Mouse (Mus musculus) stomach, embryonic 15.5 days (tissue): ENCODE measurements around the gene Camta1. TPM values are rescaled to one million over a fixed set of nuclear protein-coding genes. Genes with fewer than 3 reads are reported as not detected.
A peak's percentile ranks its signal among the peaks of the same experiment; 100 is the strongest.

Experiments used
- ATAC-seq: fragments of 200-750 bp; cut with Nextera tagmentation; 2 replicates; pipeline ENCODE4 v1.8.0; 2017; ENCODE audit warnings: low read depth, moderate number of reproducible peaks, moderate TSS enrichment; ENCODE audit not compliant: insufficient read depth, low FRiP score
- H3K27ac ChIP-seq: fragments of 300-500 bp; sonication (generic); 2 replicates; pipeline ENCODE4 v1.5.1; 2015; ENCODE audit warnings: mild to moderate bottlenecking, inconsistent platforms
- H3K27me3 ChIP-seq: fragments of 300-500 bp; sonication (generic); replicated peaks from 2 replicates; pipeline ENCODE4 v1.6.1; 2015; ENCODE audit warnings: inconsistent platforms
- H3K36me3 ChIP-seq: fragments of 300-500 bp; sonication (generic); 2 replicates; pipeline ENCODE4 v1.6.1; 2015; ENCODE audit warnings: inconsistent platforms
- H3K4me1 ChIP-seq: fragments of 300-500 bp; sonication (generic); 2 replicates; pipeline ENCODE4 v1.6.1; 2015; ENCODE audit warnings: inconsistent platforms
- H3K4me2 ChIP-seq: fragments of 300-500 bp; sonication (generic); 2 replicates; pipeline ENCODE4 v1.6.1; 2015; ENCODE audit warnings: mild to moderate bottlenecking, inconsistent platforms
- H3K4me3 ChIP-seq: fragments of 300-500 bp; sonication (generic); replicated peaks from 2 replicates; pipeline ENCODE4 v1.5.1; 2015; ENCODE audit warnings: inconsistent platforms
- H3K9ac ChIP-seq: fragments of 300-500 bp; sonication (generic); 2 replicates; pipeline ENCODE4 v1.6.1; 2015; ENCODE audit warnings: inconsistent platforms
- H3K9me3 ChIP-seq: fragments of 300-500 bp; sonication (generic); 2 replicates; pipeline ENCODE4 v1.6.1; 2016; ENCODE audit warnings: inconsistent platforms
- WGBS: fragments of 180-500 bp; shearing (Covaris S2); methylation state at CpG from one replicate; pipeline ENCODE4 v1.1.7; 2015; 5-methylcytosine and 5-hydroxymethylcytosine counted together
- polyA plus RNA-seq: library from polyadenylated mRNA; unstranded; fragments of >200 nt; fragmentation: Nextera tagmentation; extraction: Ambion mirVana; gene quantifications from 2 replicates; pipeline ENCODE4 v1.2.1, GENCODE M21; 2015

Gene Camta1
- polyA plus RNA-seq, 1 experiment from 2014 or later: 63.7 TPM

DNA sequence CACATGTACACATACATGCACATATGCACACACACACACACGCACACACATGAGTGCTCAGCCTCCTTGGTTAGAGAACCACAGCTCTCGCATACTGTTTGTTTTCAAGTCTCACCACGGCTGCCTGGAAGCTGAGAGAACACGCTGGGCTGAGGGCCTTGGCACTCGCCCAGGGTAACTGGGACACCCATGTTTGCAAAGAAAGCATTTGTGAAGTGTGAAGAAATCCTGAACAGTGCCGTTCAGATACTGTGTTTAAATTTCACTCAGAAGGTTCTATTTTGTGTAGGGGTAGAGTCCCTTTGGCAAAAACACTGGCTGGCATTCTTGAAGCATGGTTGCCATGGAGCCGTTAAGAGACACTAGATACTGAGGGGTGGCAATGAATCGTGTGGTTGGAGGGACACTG lies 682.7 kb downstream of the Camta1 start:
- Histone ChIP-seq H3K4me3 (no peak overlapping the region), H3K9ac (no peak overlapping the region), H3K27ac (peak overlapping the region; percentile 71), H3K9me3 (no peaks in the 10 kb centered on the region), H3K4me1 (peaks cover 20% of the 10 kb centered on the region), H3K4me2 (no peak overlapping the region), H3K36me3 (no peaks in the 10 kb centered on the region), H3K27me3 (peaks cover 7% of the 10 kb centered on the region; the same call in 1 of the 2 replicates)
- no peak; the same call in 1 of the 2 replicates for ATAC-seq
- WGBS: 30% methylated on average over 8 of the region's 8 CpGs

GRCm38 (mm10) chr4:151172526-151172925 lies 689.1 kb downstream of the Camta1 start:
- Histone ChIP-seq H3K9me3 (no peaks in the 10 kb centered on the region), H3K9ac (no peak overlapping the region), H3K4me2 (no peak overlapping the region), H3K4me1 (peaks cover 10% of the 10 kb centered on the region; the same call in 1 of the 2 replicates), H3K27me3 (peaks cover 2% of the 10 kb centered on the region; the same call in 1 of the 2 replicates), H3K36me3 (no peaks in the 10 kb centered on the region), H3K4me3 (no peak overlapping the region), H3K27ac (no peak overlapping the region)
- 66% methylated on average over 8 of the region's 8 CpGs for WGBS
- no peak for ATAC-seq

GRCm38 (mm10) chr4:151171117-151171516 lies 690.6 kb downstream of the Camta1 start:
- Histone ChIP-seq H3K27me3 (0 out of 2 replicates have a peak, but pooled peaks cover under 1% of the 10 kb centered on the region), H3K27ac (no peak overlapping the region), H3K4me2 (peak overlapping the region; percentile 42), H3K36me3 (no peaks in the 10 kb centered on the region), H3K9me3 (no peaks in the 10 kb centered on the region), H3K9ac (no peak overlapping the region), H3K4me1 (peaks cover 10% of the 10 kb centered on the region; the same call in 1 of the 2 replicates), H3K4me3 (no peak overlapping the region)
- 48% methylated on average over 3 of the region's 3 CpGs for WGBS
- no peak for ATAC-seq

DNA sequence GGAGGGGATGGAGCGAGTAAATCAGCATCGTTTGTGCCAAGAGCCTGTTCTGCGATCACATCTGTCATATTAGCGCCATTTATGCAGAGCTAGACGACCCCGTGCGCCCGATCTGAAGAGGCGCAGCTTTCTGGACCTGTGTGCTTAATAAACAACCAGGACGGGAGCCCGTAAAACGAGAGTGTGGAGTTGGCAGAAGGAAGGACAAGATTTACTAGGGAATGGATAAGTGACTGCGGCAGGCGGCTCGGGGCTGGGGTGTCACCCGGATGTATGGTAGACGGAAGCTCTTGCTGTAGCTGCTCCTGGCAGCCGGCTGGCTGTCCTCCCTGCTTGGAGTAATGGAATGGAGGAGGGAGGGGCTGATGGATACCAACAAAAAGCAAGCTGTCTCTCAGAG lies 691.0 kb downstream of the Camta1 start:
- WGBS: 23% methylated on average over 18 of the region's 18 CpGs
- 0 out of 2 replicates have a peak, but pooled peaks cover 4% of the 10 kb centered on the region for H3K27me3 ChIP-seq
- no peaks in the 10 kb centered on the region for H3K9me3 ChIP-seq
- no peak overlapping the region for H3K4me3 ChIP-seq
- no peak overlapping the region for H3K9ac ChIP-seq
- peaks cover 10% of the 10 kb centered on the region; the same call in 1 of the 2 replicates for H3K4me1 ChIP-seq
- no peak for ATAC-seq
- no peaks in the 10 kb centered on the region for H3K36me3 ChIP-seq
- H3K4me2 ChIP-seq: peak overlapping the region; percentile 42
- H3K27ac ChIP-seq: no peak overlapping the region

DNA sequence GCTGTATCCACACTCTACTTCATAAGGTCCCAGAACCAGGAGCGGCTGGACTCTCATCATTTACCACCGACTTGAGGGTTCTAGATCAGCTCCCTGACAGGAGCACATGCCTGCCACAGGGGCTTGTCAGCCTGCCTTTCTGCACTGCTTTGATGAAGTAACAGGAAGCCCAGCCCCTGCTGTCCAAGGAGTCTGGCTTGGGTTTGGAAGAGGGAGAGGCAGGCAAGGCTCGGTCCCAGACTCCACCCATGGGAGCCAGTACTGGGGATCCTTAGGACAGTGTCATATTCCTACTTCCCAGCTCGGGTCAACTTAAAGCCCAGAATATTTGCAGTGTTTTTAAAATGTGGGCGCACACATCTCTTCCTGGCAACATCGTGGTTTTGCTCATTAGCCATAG lies 694.7 kb downstream of the Camta1 start:
- H3K9ac ChIP-seq: no peak overlapping the region
- H3K9me3 ChIP-seq: no peaks in the 10 kb centered on the region
- no peaks in the 10 kb centered on the region for H3K36me3 ChIP-seq
- H3K4me1 ChIP-seq: peaks cover 10% of the 10 kb centered on the region; the same call in 1 of the 2 replicates
- no peak overlapping the region for H3K27ac ChIP-seq
- ATAC-seq: no peak
- no peak overlapping the region for H3K4me3 ChIP-seq
- 0 out of 2 replicates have a peak, but pooled peaks cover 7% of the 10 kb centered on the region for H3K27me3 ChIP-seq
- WGBS: 86% methylated on average over 6 of the region's 6 CpGs
- no peak overlapping the region for H3K4me2 ChIP-seq

DNA sequence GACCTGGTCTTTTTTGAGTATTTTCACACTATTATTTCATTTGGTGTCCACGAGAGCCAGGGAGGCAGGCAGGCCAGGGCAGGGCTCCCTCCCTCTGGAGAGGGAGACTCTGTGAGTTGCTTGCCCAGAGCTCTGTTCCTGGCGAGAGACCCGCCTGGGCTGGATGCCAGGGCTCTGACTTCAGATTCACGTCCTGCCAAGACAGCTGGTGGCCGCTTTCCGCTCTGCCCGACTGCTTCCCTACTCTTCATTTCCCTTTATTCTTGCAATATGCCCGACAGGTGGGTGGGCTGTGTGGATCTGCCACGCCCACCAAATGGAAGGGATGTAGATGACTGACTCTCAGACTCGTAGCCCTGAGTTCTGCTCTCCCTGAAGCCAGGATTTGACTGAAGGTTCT lies 696.1 kb downstream of the Camta1 start:
- WGBS: 11% methylated on average over 10 of the region's 10 CpGs
- Histone ChIP-seq H3K4me1 (peaks cover 6% of the 10 kb centered on the region; the same call in 1 of the 2 replicates), H3K9me3 (no peaks in the 10 kb centered on the region), H3K9ac (no peak overlapping the region), H3K4me2 (no peak overlapping the region), H3K27me3 (0 out of 2 replicates have a peak, but pooled peaks cover 9% of the 10 kb centered on the region), H3K36me3 (no peaks in the 10 kb centered on the region), H3K27ac (no peak overlapping the region), H3K4me3 (no peak overlapping the region)
- no peak for ATAC-seq

DNA sequence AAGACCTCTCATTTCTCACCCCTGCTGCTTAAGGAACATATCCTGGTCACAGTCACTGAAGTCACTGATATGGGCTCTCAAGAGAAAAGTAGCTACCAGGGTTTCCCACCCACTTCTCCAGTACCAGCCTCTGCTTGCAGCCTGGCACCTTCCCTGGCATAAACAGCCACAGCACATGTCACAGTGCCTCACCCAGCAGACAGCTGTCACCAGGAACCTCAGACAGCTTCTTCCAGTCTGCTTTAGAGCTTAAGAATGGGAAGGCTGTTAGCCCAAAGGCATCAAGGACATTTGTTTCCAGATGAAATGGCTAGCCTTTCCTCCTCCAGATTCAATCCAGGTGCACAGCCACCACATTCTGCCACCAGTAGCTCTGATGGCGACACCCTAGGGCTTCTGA lies 697.4 kb downstream of the Camta1 start:
- no peak overlapping the region for H3K4me2 ChIP-seq
- H3K27ac ChIP-seq: no peak overlapping the region
- H3K9me3 ChIP-seq: no peaks in the 10 kb centered on the region
- WGBS: 56% methylated on average over 1 of the region's 1 CpGs
- no peaks in the 10 kb centered on the region for H3K4me1 ChIP-seq
- no peak for ATAC-seq
- H3K9ac ChIP-seq: no peak overlapping the region
- 0 out of 2 replicates have a peak, but pooled peaks cover 9% of the 10 kb centered on the region for H3K27me3 ChIP-seq
- no peaks in the 10 kb centered on the region for H3K36me3 ChIP-seq
- no peak overlapping the region for H3K4me3 ChIP-seq

DNA sequence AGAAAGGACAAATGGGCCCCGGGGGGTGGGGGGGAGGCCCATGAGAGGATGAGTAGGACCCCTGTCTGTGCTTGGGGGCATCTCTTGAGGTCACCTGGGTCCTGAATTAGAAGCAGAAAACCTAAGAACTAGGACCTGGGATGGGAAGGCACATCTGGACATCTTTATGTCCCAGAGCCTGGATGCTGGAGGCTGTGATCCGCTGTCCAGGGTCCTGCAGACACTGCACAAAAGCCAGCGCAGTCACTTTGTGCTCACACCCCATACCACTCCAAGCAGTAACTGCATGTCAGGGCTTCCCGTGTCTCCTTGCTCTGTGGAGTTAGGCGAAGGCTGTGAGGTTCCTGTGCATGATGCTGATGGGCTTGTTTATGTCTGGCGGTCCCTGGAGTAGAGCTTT lies 699.8 kb downstream of the Camta1 start:
- ATAC-seq: no peak
- Histone ChIP-seq H3K9ac (no peak overlapping the region), H3K4me2 (no peak overlapping the region), H3K4me3 (no peak overlapping the region), H3K27ac (no peak overlapping the region), H3K9me3 (no peaks in the 10 kb centered on the region), H3K36me3 (no peaks in the 10 kb centered on the region), H3K27me3 (0 out of 2 replicates have a peak, but pooled peaks cover 9% of the 10 kb centered on the region), H3K4me1 (no peaks in the 10 kb centered on the region)
- 40% methylated on average over 6 of the region's 6 CpGs for WGBS

GRCm38 (mm10) chr4:151160932-151161331 lies 700.7 kb downstream of the Camta1 start:
- Histone ChIP-seq H3K4me1 (no peaks in the 10 kb centered on the region), H3K27me3 (0 out of 2 replicates have a peak, but pooled peaks cover 7% of the 10 kb centered on the region), H3K4me3 (no peak overlapping the region), H3K27ac (no peak overlapping the region), H3K9me3 (no peaks in the 10 kb centered on the region), H3K9ac (no peak overlapping the region), H3K4me2 (no peak overlapping the region), H3K36me3 (no peaks in the 10 kb centered on the region)
- no peak for ATAC-seq
- 58% methylated on average over 4 of the region's 4 CpGs for WGBS

DNA sequence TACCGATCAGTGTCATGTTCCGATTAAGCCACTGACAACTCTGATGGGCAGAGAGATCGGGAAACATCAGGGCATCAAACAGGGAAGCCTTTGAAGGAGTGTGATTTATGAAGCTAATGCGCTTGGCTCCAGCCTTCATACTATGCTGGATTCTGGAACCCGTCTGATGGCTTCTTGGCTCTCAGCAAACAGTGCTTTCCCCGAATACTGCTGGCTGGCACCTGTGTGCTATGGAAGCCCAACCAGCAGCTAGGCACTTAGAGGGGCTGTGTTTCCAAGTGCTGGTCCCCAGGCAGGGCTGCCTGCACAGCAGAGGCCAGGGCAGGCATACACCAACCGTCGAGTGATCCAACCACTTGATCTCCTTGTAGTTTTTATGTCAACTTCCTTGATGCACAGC lies 701.2 kb downstream of the Camta1 start:
- peaks cover 6% of the 10 kb centered on the region; the same call in 1 of the 2 replicates for H3K27me3 ChIP-seq
- no peak overlapping the region for H3K27ac ChIP-seq
- H3K4me1 ChIP-seq: no peaks in the 10 kb centered on the region
- H3K4me2 ChIP-seq: no peak overlapping the region
- no peak overlapping the region for H3K9ac ChIP-seq
- no peak for ATAC-seq
- H3K9me3 ChIP-seq: no peaks in the 10 kb centered on the region
- no peak overlapping the region for H3K4me3 ChIP-seq
- H3K36me3 ChIP-seq: no peaks in the 10 kb centered on the region
- WGBS: 59% methylated on average over 8 of the region's 8 CpGs

GRCm38 (mm10) chr4:151158250-151158649 lies 703.4 kb downstream of the Camta1 start:
- H3K4me2 ChIP-seq: no peak overlapping the region
- 51% methylated on average over 3 of the region's 3 CpGs for WGBS
- ATAC-seq: no peak

DNA sequence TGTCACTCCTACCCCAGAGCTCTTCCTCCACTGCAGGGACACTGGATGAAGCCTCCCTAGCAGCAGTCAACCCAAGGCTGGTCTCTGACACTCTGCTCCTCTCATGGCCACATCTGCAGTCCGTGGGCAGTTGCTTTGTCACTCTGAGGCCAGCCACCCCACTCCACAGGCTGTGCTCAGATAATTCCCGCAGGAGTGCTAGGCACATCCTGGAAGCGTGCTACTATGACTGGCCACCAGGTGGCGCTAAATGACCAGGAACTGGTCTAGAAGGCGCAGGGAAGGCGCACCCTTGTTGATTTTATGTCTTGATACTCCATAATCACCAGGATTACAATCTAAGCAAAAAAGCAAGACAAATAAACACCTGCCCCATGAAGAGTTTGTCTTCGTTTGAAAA lies 704.8 kb downstream of the Camta1 start:
- Histone ChIP-seq H3K27me3 (peaks cover 1% of the 10 kb centered on the region; the same call in 1 of the 2 replicates), H3K9me3 (no peaks in the 10 kb centered on the region), H3K9ac (no peak overlapping the region), H3K4me3 (no peak overlapping the region), H3K36me3 (no peaks in the 10 kb centered on the region), H3K4me1 (no peaks in the 10 kb centered on the region), H3K27ac (no peak overlapping the region), H3K4me2 (no peak overlapping the region)
- ATAC-seq: peak; percentile 36; the same call in 1 of the 2 replicates
- WGBS: under 1% methylated on average over 7 of the region's 7 CpGs

More at GRCm38 (mm10) chr4:151158250-151158649, 703.4 kb downstream of the Camta1 start:
- no peaks in the 10 kb centered on the region for H3K4me1 ChIP-seq
- H3K27me3 ChIP-seq: peaks cover 6% of the 10 kb centered on the region; the same call in 1 of the 2 replicates
- no peaks in the 10 kb centered on the region for H3K36me3 ChIP-seq
- H3K9me3 ChIP-seq: no peaks in the 10 kb centered on the region
- no peak overlapping the region for H3K4me3 ChIP-seq
- H3K9ac ChIP-seq: no peak overlapping the region
- H3K27ac ChIP-seq: no peak overlapping the region
